Mouse (Mus musculus) midbrain, postnatal 0 days (tissue): Measurements from ENCODE around the gene Gper1. TPM values are rescaled to one million over a fixed set of nuclear protein-coding genes. Genes with fewer than 3 reads are reported as not detected.

Source experiments
- ATAC-seq: fragments of 200-750 bp; cut with Nextera tagmentation; 2 replicates; pipeline ENCODE4 v1.8.0; 2017; ENCODE audit warnings: moderate number of reproducible peaks, mild to moderate bottlenecking, moderate TSS enrichment, moderate library complexity; ENCODE audit not compliant: low FRiP score
- DNase-seq: peaks from one replicate; pipeline ENCODE4 v3.0.0-alpha.2; 2015; ENCODE audit warnings: low spot score
- H3K27ac ChIP-seq: fragments of 300-500 bp; sonication (generic); 2 replicates; pipeline ENCODE4 v1.5.1; 2014; ENCODE audit warnings: low read depth, mild to moderate bottlenecking, low read length, mixed read lengths
- H3K27me3 ChIP-seq: fragments of 300-500 bp; sonication (generic); 2 replicates; pipeline ENCODE4 v1.6.1; 2014; ENCODE audit warnings: low read length, control low read depth, mixed read lengths; ENCODE audit not compliant: insufficient read depth
- H3K36me3 ChIP-seq: fragments of 300-500 bp; sonication (generic); 2 replicates; pipeline ENCODE4 v1.6.1; 2014; ENCODE audit warnings: low read length, control low read depth, mixed read lengths; ENCODE audit not compliant: insufficient read depth
- H3K4me1 ChIP-seq: fragments of 300-500 bp; sonication (generic); 2 replicates; pipeline ENCODE4 v1.6.1; 2014; ENCODE audit warnings: mild to moderate bottlenecking, control low read depth, antibody characterized with exemption, low read length, mixed read lengths; ENCODE audit not compliant: insufficient read depth
- H3K4me2 ChIP-seq: fragments of 300-500 bp; sonication (generic); 2 replicates; pipeline ENCODE4 v1.6.1; 2014; ENCODE audit warnings: low read depth, mild to moderate bottlenecking, low read length, mixed read lengths; ENCODE audit not compliant: poor library complexity, severe bottlenecking
- H3K4me3 ChIP-seq: fragments of 300-500 bp; sonication (generic); 2 replicates; pipeline ENCODE4 v1.5.1; 2014; ENCODE audit warnings: low read depth, mild to moderate bottlenecking, low read length, moderate library complexity
- H3K9ac ChIP-seq: fragments of 300-500 bp; sonication (generic); replicated peaks from 2 replicates; pipeline ENCODE4 v1.6.1; 2014; ENCODE audit warnings: mild to moderate bottlenecking, low read length, moderate library complexity, mixed read lengths; ENCODE audit not compliant: poor library complexity, severe bottlenecking
- H3K9me3 ChIP-seq: fragments of 300-500 bp; sonication (generic); 2 replicates; pipeline ENCODE4 v1.6.1; 2016; ENCODE audit warnings: low read length, control low read depth
- CTCF ChIP-seq: IDR thresholded peaks from 2 replicates; pipeline ENCODE4 v1.5.1; 2016; ENCODE audit warnings: antibody characterized with exemption, mild to moderate bottlenecking
- WGBS: fragments of 180-500 bp; shearing (Covaris S2); extraction: QIAGEN DNeasy Blood & Tissue Kit; methylation state at CpG from one replicate; pipeline ENCODE4 v1.1.7; 2014; 5-methylcytosine and 5-hydroxymethylcytosine counted together
- polyA plus RNA-seq: library from polyadenylated mRNA; unstranded; fragments of >200 nt; fragmentation: Nextera tagmentation; extraction: Ambion mirVana; gene quantifications from 2 replicates; pipeline ENCODE4 v1.2.1, GENCODE M21; 2015
- total RNA-seq: library from RNA; depleted of rRNA; stranded (reverse); fragments of >200 nt; gene quantifications from 2 replicates; pipeline ENCODE4 v1.2.3, GENCODE M21; 2014

The Gper1 gene
- total and polyA plus RNA-seq, 2 experiments from 2014 or later = 5.8 to 8.9 TPM

DNA sequence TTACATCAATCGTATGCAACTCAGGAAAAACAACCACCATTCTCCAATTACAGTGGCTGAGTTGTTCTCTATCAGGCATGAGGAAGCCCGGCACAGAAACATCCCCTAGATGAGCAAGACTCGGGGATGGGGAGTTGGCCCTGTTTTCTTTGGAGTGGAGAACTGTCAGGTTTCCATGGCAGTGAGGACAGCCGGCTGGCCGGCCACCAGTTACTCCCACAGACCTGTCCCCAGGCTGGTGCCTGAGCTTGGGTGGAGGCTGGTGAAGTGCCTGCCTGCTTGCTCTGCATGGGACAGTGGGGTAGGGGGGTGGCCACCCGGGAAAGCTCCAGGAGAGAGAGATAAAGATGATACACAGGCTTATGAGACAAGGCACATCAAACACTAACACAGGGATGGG is 25.1 kb downstream of the Gper1 start:
- ATAC-seq = no peak
- Histone ChIP-seq H3K9ac (no peak overlapping the region), H3K27me3 (no peaks in the 10 kb centered on the region), H3K36me3 (no peaks in the 10 kb centered on the region), H3K4me3 (no peak overlapping the region), H3K27ac (no peak overlapping the region), H3K4me1 (no peaks in the 10 kb centered on the region), H3K4me2 (no peak overlapping the region), H3K9me3 (no peaks in the 10 kb centered on the region)
- no peak for TF ChIP-seq CTCF
- 69% methylated on average over 6 of the region's 6 CpGs for WGBS
- no peak for DNase-seq

DNA sequence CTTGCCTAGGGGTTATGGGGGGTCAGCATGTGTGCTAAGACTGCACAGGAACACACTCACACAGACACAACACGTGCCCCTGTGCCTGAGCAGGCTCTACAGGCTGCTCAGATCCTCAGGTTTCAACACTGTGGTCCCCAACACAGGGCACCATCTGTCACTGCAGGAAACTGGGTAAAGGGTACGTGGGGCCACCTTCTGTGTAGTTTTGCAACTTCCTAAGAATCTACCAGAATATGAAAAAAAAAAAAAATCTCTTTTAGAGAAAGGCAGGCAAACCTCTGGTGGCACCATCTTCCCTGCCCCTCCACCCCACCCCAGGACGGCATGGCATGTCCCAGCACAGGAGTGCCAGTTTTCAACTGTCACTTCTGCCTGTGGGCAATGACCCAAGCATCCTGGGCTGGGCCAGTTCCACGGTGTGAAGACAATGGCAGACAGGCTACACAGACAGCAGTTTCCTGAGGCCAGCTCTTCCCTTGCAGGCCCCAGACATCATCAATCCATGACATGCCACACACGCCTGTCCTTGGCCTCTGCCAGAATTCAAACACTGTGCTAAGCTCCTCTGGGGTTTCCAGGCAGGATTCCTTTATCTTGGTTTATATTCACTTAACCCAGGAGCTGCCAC is 26.3 kb downstream of the Gper1 start:
- Histone ChIP-seq H3K36me3 (no peaks in the 10 kb centered on the region), H3K4me2 (no peak overlapping the region), H3K27ac (no peak overlapping the region), H3K9ac (no peak overlapping the region; the same call in 1 of the 2 replicates), H3K4me3 (no peak overlapping the region), H3K27me3 (no peaks in the 10 kb centered on the region), H3K4me1 (no peaks in the 10 kb centered on the region), H3K9me3 (no peaks in the 10 kb centered on the region)
- DNase-seq = peak; percentile 49
- TF ChIP-seq CTCF = no peak
- ATAC-seq = no peak
- whole genome bisulfite sequencing = 43% methylated on average over 5 of the region's 5 CpGs

DNA sequence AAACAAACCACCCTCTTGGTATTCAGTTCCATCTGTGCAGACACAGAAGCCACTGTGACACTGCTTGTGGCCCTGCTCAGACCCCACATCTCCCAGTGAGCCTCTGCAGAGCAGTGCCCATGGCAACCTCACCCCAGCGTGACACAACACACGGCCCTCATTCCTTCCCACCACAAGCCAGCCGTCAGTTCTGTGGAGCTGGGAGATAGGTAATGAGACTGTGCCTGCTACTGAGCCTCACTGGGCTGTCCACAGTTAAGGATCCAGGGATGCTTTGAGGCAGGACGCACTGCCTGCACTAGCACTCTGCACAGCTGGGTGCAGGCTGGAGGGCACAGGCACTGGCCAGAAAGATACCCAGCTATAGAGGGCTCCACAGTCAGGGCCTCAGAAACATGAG is 27.0 kb downstream of the Gper1 start:
- no peaks in the 10 kb centered on the region for H3K9me3 ChIP-seq
- H3K27ac ChIP-seq = no peak overlapping the region
- no peak overlapping the region for H3K4me2 ChIP-seq
- peaks cover under 1% of the 10 kb centered on the region; the same call in 1 of the 2 replicates for H3K36me3 ChIP-seq
- ATAC-seq = no peak
- H3K9ac ChIP-seq = no peak overlapping the region; the same call in 1 of the 2 replicates
- no peaks in the 10 kb centered on the region for H3K4me1 ChIP-seq
- DNase-seq = no peak
- H3K27me3 ChIP-seq = no peaks in the 10 kb centered on the region
- 27% methylated on average over 4 of the region's 4 CpGs for WGBS
- no peak overlapping the region for H3K4me3 ChIP-seq
- no peak for TF ChIP-seq CTCF

DNA sequence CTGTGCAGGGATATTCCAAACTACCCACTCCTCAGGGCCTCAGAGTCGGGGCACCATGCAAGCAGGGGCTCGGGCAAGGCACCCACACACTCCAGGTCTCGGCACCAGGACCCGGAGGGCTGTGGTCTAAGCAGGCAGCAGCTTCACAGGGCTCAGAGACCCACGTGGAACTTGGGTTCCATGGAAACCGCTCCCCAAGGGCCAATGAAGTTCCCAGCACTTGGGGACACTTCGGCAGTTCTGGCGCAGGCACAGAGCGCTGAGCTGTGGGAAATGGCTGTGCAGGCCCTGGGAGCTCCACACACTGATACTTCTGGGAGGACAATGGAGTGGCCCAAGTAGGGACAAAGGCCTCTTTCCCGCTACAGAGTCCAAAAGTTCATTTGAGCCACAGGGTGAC is 30.1 kb downstream of the Gper1 start:
- Histone ChIP-seq H3K9me3 (no peaks in the 10 kb centered on the region), H3K27ac (no peak overlapping the region), H3K4me1 (no peaks in the 10 kb centered on the region), H3K9ac (0 out of 2 replicates have a peak overlapping the region, but pooled peaks have one; percentile 1), H3K36me3 (peaks cover 5% of the 10 kb centered on the region; the same call in 1 of the 2 replicates), H3K4me3 (no peak overlapping the region), H3K27me3 (no peaks in the 10 kb centered on the region), H3K4me2 (no peak overlapping the region)
- no peak for TF ChIP-seq CTCF
- WGBS = 89% methylated on average over 10 of the region's 10 CpGs
- ATAC-seq (no peak), DNase-seq (no peak)

DNA sequence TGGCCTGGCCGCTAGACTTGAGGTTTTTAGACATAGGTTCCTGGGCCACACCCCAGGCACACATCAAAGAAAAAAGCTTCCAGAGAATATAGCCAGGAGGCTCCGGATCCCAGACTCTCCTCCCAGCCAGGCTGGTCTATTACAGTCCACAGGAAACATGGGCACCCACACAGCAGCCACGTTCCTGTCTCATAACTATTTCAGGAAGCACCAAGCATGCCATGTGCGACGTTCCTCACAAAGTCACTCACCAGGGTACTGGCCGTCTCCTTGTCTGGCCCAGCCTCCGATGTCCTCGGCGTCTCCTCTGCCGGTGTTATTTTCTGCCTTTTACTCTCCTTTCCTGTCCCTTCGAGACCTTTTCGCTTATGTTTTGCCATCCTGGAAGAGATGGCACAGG is 32.2 kb downstream of the Gper1 start:
- no peak overlapping the region for H3K9ac ChIP-seq
- DNase-seq (no peak), ATAC-seq (no peak)
- no peak for TF ChIP-seq CTCF
- H3K4me3 ChIP-seq = no peak overlapping the region
- H3K9me3 ChIP-seq = no peaks in the 10 kb centered on the region
- 90% methylated on average over 12 of the region's 12 CpGs for WGBS
- H3K36me3 ChIP-seq = peaks cover 5% of the 10 kb centered on the region; the same call in 1 of the 2 replicates
- no peak overlapping the region for H3K27ac ChIP-seq
- H3K4me2 ChIP-seq = no peak overlapping the region
- H3K27me3 ChIP-seq = no peaks in the 10 kb centered on the region
- H3K4me1 ChIP-seq = peaks cover 7% of the 10 kb centered on the region

DNA sequence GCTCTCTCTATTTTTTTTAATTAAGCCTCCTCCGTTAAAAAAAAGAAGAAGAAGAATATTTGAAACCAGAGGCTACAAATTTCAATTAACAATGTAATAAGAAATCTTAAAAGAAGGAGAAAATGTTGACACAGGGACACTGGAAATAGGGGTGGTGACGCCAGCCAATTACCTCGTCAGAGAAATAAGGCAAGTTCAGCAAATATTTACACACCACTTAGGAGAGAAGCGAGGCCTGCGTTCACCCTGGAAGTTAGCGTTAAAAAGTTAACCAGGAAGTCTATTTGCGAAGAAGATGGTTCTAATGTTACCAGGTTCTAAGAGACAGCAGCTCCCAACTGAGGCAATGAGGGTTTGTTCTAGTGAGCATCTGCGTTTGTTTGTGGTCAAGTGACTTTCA is 34.3 kb downstream of the Gper1 start:
- Histone ChIP-seq H3K4me3 (no peak overlapping the region), H3K9me3 (no peaks in the 10 kb centered on the region), H3K4me1 (peaks cover 7% of the 10 kb centered on the region), H3K4me2 (no peak overlapping the region), H3K36me3 (peaks cover 5% of the 10 kb centered on the region; the same call in 1 of the 2 replicates), H3K27me3 (no peaks in the 10 kb centered on the region), H3K27ac (no peak overlapping the region), H3K9ac (no peak overlapping the region)
- WGBS = 93% methylated on average over 8 of the region's 8 CpGs
- no peak for TF ChIP-seq CTCF
- DNase-seq = no peak
- no peak for ATAC-seq
